Mouse (Mus musculus) liver, adult (tissue): Measurements from ENCODE around the gene Golga3.

Experiments
- GATA4 ChIP-seq: IDR thresholded peaks from 2 replicates; pipeline ENCODE4 v1.6.1; 2014; ENCODE audit warnings: mild to moderate bottlenecking, low read length; ENCODE audit not compliant: insufficient replicate concordance

Golga3 gene

GRCm38 (mm10) chr5:110220331-110220730 lies 43.8 kb downstream of the Golga3 start:
- no peak for TF ChIP-seq GATA4

GRCm38 (mm10) chr5:110222757-110223156 lies 46.3 kb downstream of the Golga3 start:
- no peak for TF ChIP-seq GATA4

GRCm38 (mm10) chr5:110225056-110225455 lies 48.6 kb downstream of the Golga3 start:
- no peak for TF ChIP-seq GATA4

- TF ChIP-seq GATA4: no peak
Measured at GRCm38 (mm10) chr5:110227336-110227883, 50.9 kb downstream of the Golga3 start.

- TF ChIP-seq GATA4: no peak
Measured at GRCm38 (mm10) chr5:110230401-110230779, 53.9 kb downstream of the Golga3 start.

- TF ChIP-seq GATA4: peak; percentile 85; the same call in 1 of the 2 replicates
Measured at GRCm38 (mm10) chr5:110230780-110231461, 54.4 kb downstream of the Golga3 start, which contains the start of gene Ankle2. TSS of gene Ankle2 (plus strand) at chr5:110231004.

- TF ChIP-seq GATA4: no peak
Measured at GRCm38 (mm10) chr5:110231638-110232037, 55.1 kb downstream of the Golga3 start.

GRCm38 (mm10) chr5:110232346-110232745 lies 55.8 kb downstream of the Golga3 start:
- TF ChIP-seq GATA4: no peak

- no peak for TF ChIP-seq GATA4
Measured at GRCm38 (mm10) chr5:110244091-110244490, 67.6 kb downstream of the Golga3 start.

- no peak for TF ChIP-seq GATA4
Measured at GRCm38 (mm10) chr5:110266941-110267340, 90.4 kb downstream of the Golga3 start.

- TF ChIP-seq GATA4: no peak; the same call in 1 of the 2 replicates
Measured at GRCm38 (mm10) chr5:110269141-110270101, 92.9 kb downstream of the Golga3 start, which contains the start of gene Pgam5. TSS of gene Pgam5 (minus strand) at chr5:110269913.

GRCm38 (mm10) chr5:110270242-110270641 lies 93.7 kb downstream of the Golga3 start:
- no peak for TF ChIP-seq GATA4

- no peak for TF ChIP-seq GATA4
Measured at GRCm38 (mm10) chr5:110274147-110274546, 97.6 kb downstream of the Golga3 start.

- TF ChIP-seq GATA4: no peak
Measured at GRCm38 (mm10) chr5:110274846-110275245, 98.3 kb downstream of the Golga3 start.
